Mouse (Mus musculus): ENCODE data around the gene Kdelr1.

GRCm38 (mm10) chr7:45920583-45921241 is 48.1 kb downstream of the Kdelr1 start:
- TF ChIP-seq ETS1 (IDR thresholded peaks at IDR 0.05; ENCODE audit: low read depth, low read length): no peak
- TF ChIP-seq CTCF (IDR thresholded peaks at IDR 0.05 in 2 of 3, conservative IDR thresholded peaks at IDR 0.05 in 1 of 3; ENCODE audit: control insufficient read depth in 1 of 3, insufficient read depth in 1 of 3, low read depth in 2 of 3, low read length in 3 of 3, poor library complexity in 1 of 3, severe bottlenecking in 1 of 3): no peak
- 0 out of 2 replicates have a peak, but pooled peaks have one; percentile 15 for TF ChIP-seq MYC (IDR thresholded peaks at IDR 0.05; ENCODE audit: low read depth, low read length)
- TF ChIP-seq MAX (IDR thresholded peaks at IDR 0.05; ENCODE audit: low read length): no peak; the same call in 1 of the 2 replicates
- no peak for TF ChIP-seq TCF12 (IDR thresholded peaks at IDR 0.05; ENCODE audit: low read depth, low read length)
- no peak for TF ChIP-seq POLR2A (IDR thresholded peaks at IDR 0.05; ENCODE audit: control insufficient read depth in 1 of 2, insufficient read depth in 1 of 2, low read depth in 1 of 2, low read length in 2 of 2, poor library complexity in 1 of 2)
- TF ChIP-seq EP300 (IDR thresholded peaks at IDR 0.05; ENCODE audit: low read depth in 1 of 2, low read length in 2 of 2): peak; percentile 6 to 32; a peak in 2 of 4 replicates
- TF ChIP-seq E2F4 (IDR thresholded peaks at IDR 0.05; ENCODE audit: borderline replicate concordance, low read depth, low read length): no peak
- no peak for TF ChIP-seq TAL1 (IDR thresholded peaks at IDR 0.05; ENCODE audit: low read length)
- TF ChIP-seq TBP (IDR thresholded peaks at IDR 0.05; ENCODE audit: low read depth, low read length): no peak
- TF ChIP-seq HCFC1 (IDR thresholded peaks at IDR 0.05; ENCODE audit: low read depth, low read length): no peak
- no peak for TF ChIP-seq MEF2A (IDR thresholded peaks at IDR 0.05; ENCODE audit: extremely low read depth, insufficient replicate concordance, low read depth, low read length, poor library complexity, severe bottlenecking)

All from MEL (cell line).